In the genomic region with DNA sequence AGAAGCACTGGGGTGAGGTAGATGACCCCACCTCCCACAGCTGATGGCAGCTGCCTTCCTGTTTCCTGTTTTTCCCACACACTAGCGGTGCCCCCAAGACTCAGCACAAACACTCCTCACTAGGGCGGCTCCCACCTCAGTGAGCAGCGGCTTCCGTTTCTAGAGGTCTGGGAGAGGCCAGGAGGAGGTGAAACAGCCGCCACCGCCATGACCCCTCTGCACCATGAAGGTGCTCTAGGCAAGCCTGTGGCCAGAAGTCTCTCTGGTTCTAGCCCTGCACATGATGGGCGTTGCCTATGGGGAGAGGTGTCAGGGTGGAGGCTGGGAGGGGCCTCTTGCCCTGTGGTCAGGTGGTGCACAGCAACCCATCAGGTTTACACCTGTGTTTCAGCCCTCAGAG, we compare ENCODE assay signal across 9 mouse cellular contexts. TPM values are rescaled to one million over a fixed set of nuclear protein-coding genes. Genes with fewer than 3 reads are reported as not detected.
DNase-seq lines count a peak whose midpoint lies in the region; ATAC-seq lines count a peak whose summit lies in the region.
"Had no signal": no experiment of that assay in that cellular context is flagged by ENCODE, and none has a peak within 500 bp of the region (broad histone marks: within the 10 kb centered on the region; RNA-seq: fewer than 3 reads in every experiment).

No protein-coding gene starts in this region.

- ATAC-seq in erythroid progenitor cell, adult 5-6 weeks (replicated peaks; ENCODE audit: low FRiP score, poor library complexity, severe bottlenecking), result 0 out of 2 replicates have a peak, but pooled peaks have one; percentile 48
- ATAC-seq in liver, embryonic 11.5 days (replicated peaks; ENCODE audit: low FRiP score), result peak; percentile 64

- no peak overlapping the region; the same call in 1 of the 2 replicates for H3K9ac ChIP-seq in liver, embryonic 11.5 days (ENCODE audit: low read depth, low read length)
- H3K9ac ChIP-seq: embryonic facial prominence, embryonic 12.5 days had no signal

- 34% methylated on average over 7 of the region's 7 CpGs for WGBS in liver, embryonic 11.5 days

- no peak overlapping the region for H3K4me3 ChIP-seq in liver, embryonic 11.5 days (ENCODE audit: low read depth, low read length)
- H3K4me3 ChIP-seq: embryonic facial prominence, embryonic 12.5 days had no signal

- H3K27ac ChIP-seq in liver, embryonic 11.5 days (ENCODE audit: low read depth, low read length), result no peak overlapping the region
- H3K27ac ChIP-seq: embryonic facial prominence, embryonic 12.5 days had no signal

- no peaks in the 10 kb centered on the region for H3K27me3 ChIP-seq in liver, embryonic 11.5 days (replicated peaks; ENCODE audit: control insufficient read depth, insufficient read depth, low read length)
- H3K27me3 ChIP-seq: embryonic facial prominence, embryonic 12.5 days had no signal

- H3K4me1 ChIP-seq in liver, embryonic 11.5 days (replicated peaks; ENCODE audit: control insufficient read depth, insufficient read depth, low read length), result peaks cover 10% of the 10 kb centered on the region
- H3K4me1 ChIP-seq: embryonic facial prominence, embryonic 12.5 days had no signal

- peak; percentile 16 for DNase-seq in R1 (ENCODE audit: low read depth, low spot score)
- no peak for DNase-seq in liver, embryonic 11.5 days (ENCODE audit: low spot score)
- DNase-seq in skeletal muscle tissue, adult 2 months (ENCODE audit: low read depth, low spot score), result peak; percentile 52
- no peak for DNase-seq in layer of hippocampus, postnatal 36 days
- no peak for DNase-seq in frontal cortex, postnatal 36 days (ENCODE audit: low spot score in 2 of 2)
- no peak for DNase-seq in right cerebral cortex, postnatal 10 days (ENCODE audit: low spot score in 2 of 2)

- H3K36me3 ChIP-seq in liver, embryonic 11.5 days (ENCODE audit: control insufficient read depth, insufficient read depth, low read length), result peaks cover 11% of the 10 kb centered on the region

- no peaks in the 10 kb centered on the region for H3K9me3 ChIP-seq in liver, embryonic 11.5 days (ENCODE audit: control insufficient read depth, low read length)
- H3K9me3 ChIP-seq: embryonic facial prominence, embryonic 12.5 days had no signal

- H3K4me2 ChIP-seq in liver, embryonic 11.5 days, result peak overlapping the region; percentile 31; the same call in 1 of the 2 replicates
- H3K4me2 ChIP-seq: embryonic facial prominence, embryonic 12.5 days had no signal

RNA-seq across cellular contexts. Expression of gene 1700029H14Rik, which starts 37.9 kb away (rescaled TPM):
- not detected in 2 replicates for total RNA-seq in erythroid progenitor cell, adult 5-6 weeks (2015; ENCODE audit: low replicate concordance)
- total RNA-seq in erythroid progenitor cell, adult 5-6 weeks (2017; ENCODE audit: low replicate concordance), result not detected in 2 replicates
- polyA plus RNA-seq in liver, embryonic 11.5 days (2014; fragmentation: Nextera tagmentation; extraction: Ambion mirVana), result not detected in 2 replicates
- total RNA-seq in layer of hippocampus, postnatal 36 days (2021), result not detected
- polyA plus RNA-seq: embryonic facial prominence, embryonic 12.5 days; neural tube, embryonic 11.5 days had no signal

Comparison
In these comparisons a context has a peak if more than half of its experiments do, and no peak if none do; other contexts are left out.
1. DNase-seq: peak in R1 (single experiment) and skeletal muscle tissue, adult 2 months (single experiment); none in liver, embryonic 11.5 days (single experiment), layer of hippocampus, postnatal 36 days (0 of 2), frontal cortex, postnatal 36 days (0 of 2) and right cerebral cortex, postnatal 10 days (0 of 2).